Mouse (Mus musculus) spleen, adult 2 months (tissue): ENCODE data around the gene Nfyb.

Experiments
- CTCF ChIP-seq: fragments of 200-500 bp; IDR thresholded peaks from 2 replicates; pipeline ENCODE4 v1.5.1; 2011; ENCODE audit warnings: mild to moderate bottlenecking, inconsistent platforms; ENCODE audit not compliant: insufficient read depth, insufficient read length, insufficient replicate concordance; ENCODE audit errors: extremely low read depth
- POLR2A ChIP-seq: fragments of 200-500 bp; IDR thresholded peaks from 2 replicates; pipeline ENCODE4 v1.6.1; 2011; ENCODE audit warnings: low read depth, low read length, inconsistent platforms

DNA sequence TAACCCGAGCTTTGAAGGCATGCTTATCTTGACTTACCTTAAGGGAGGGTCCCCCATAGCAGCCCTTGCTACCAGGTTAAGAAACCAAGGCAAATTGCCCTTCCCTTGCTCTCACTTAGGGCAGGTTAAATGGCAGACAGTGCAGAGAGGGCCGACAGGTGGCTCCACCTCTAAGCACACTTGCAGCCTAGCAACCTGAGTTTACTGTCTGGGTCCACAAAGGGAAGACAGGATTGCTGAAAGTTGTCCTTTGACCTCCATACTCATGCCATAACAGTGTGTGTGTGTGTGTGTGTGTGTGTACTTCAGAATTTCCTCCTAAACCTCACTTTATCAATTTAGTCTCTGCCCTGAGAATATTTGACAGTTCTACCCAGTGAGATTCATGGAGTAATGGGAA is 18.5 kb upstream of the Nfyb start:
- no peak for TF ChIP-seq POLR2A
- no peak for TF ChIP-seq CTCF
